ENCODE assay signal across 22 mouse cellular contexts in genomic region chr16:10870969-10871368, GRCm38 (mm10). TPM values are rescaled to one million over a fixed set of nuclear protein-coding genes. Genes with fewer than 3 reads are reported as not detected.
A peak's percentile ranks its signal among the peaks of the same experiment; 100 is the strongest.
DNase-seq lines count a peak whose midpoint lies in the region; ATAC-seq lines count a peak whose summit lies in the region.
"Had no signal": no experiment of that assay in that cellular context is flagged by ENCODE, and none has a peak within 500 bp of the region (broad histone marks: within the 10 kb centered on the region; RNA-seq: fewer than 3 reads in every experiment).

No protein-coding gene starts in this region.

- WGBS in heart, embryonic 10.5 days, result 58% methylated on average over 4 of the region's 4 CpGs
- WGBS in hindbrain, embryonic 10.5 days, result 73% methylated on average over 4 of the region's 4 CpGs
- 68% methylated on average over 4 of the region's 4 CpGs for WGBS in hindbrain, embryonic 14.5 days
- 65% methylated on average over 4 of the region's 4 CpGs for WGBS in midbrain, embryonic 14.5 days
- 81% methylated on average over 4 of the region's 4 CpGs for WGBS in midbrain, embryonic 13.5 days

- H3K36me3 ChIP-seq in heart, embryonic 10.5 days, result no peaks in the 10 kb centered on the region
- no peaks in the 10 kb centered on the region for H3K36me3 ChIP-seq in hindbrain, embryonic 10.5 days
- no peaks in the 10 kb centered on the region for H3K36me3 ChIP-seq in hindbrain, embryonic 14.5 days (replicated peaks; ENCODE audit: control insufficient read depth, insufficient read depth)
- H3K36me3 ChIP-seq in midbrain, embryonic 14.5 days (ENCODE audit: control insufficient read depth, insufficient read depth, low read length), result no peaks in the 10 kb centered on the region
- no peaks in the 10 kb centered on the region for H3K36me3 ChIP-seq in midbrain, embryonic 13.5 days
- H3K36me3 ChIP-seq: embryonic facial prominence, embryonic 12.5 days; limb, embryonic 15.5 days had no signal

- H3K27ac ChIP-seq in heart, embryonic 10.5 days, result peak overlapping the region; percentile 62; the same call in 1 of the 2 replicates
- H3K27ac ChIP-seq in hindbrain, embryonic 10.5 days, result 0 out of 2 replicates have a peak overlapping the region, but pooled peaks have one; percentile 50
- H3K27ac ChIP-seq in hindbrain, embryonic 14.5 days, result no peak overlapping the region
- no peak overlapping the region for H3K27ac ChIP-seq in midbrain, embryonic 14.5 days (replicated peaks; ENCODE audit: low read depth, low read length)
- H3K27ac ChIP-seq in midbrain, embryonic 13.5 days, result no peak overlapping the region
- H3K27ac ChIP-seq: embryonic facial prominence, embryonic 12.5 days; limb, embryonic 15.5 days had no signal

- DNase-seq in heart, embryonic 10.5 days (ENCODE audit: low spot score), result no peak
- no peak for DNase-seq in heart, postnatal 10 days
- no peak for DNase-seq in hindbrain, embryonic 10.5 days (ENCODE audit: low spot score)
- DNase-seq in hindbrain, embryonic 14.5 days (ENCODE audit: low spot score), result no peak
- peak; percentile 52 for DNase-seq in midbrain, embryonic 14.5 days
- DNase-seq: adrenal gland, postnatal 36 days; cerebellum, adult 8-10 months; gastrocnemius, postnatal 36 days; kidney, adult 9 months; kidney, postnatal 36 days; layer of hippocampus, adult 9-11 months; spleen, adult 18-20 months; thymus, adult 18-20 months had no signal

- ATAC-seq in hindbrain, embryonic 14.5 days (ENCODE audit: low FRiP score), result no peak
- ATAC-seq in midbrain, embryonic 14.5 days (ENCODE audit: low FRiP score, low TSS enrichment), result no peak
- ATAC-seq in midbrain, embryonic 13.5 days, result no peak
- ATAC-seq in CD4-positive, CD25-positive, alpha-beta regulatory T cell, adult 4 months, result no peak

- no peak overlapping the region for H3K9ac ChIP-seq in hindbrain, embryonic 14.5 days
- no peak overlapping the region for H3K9ac ChIP-seq in midbrain, embryonic 14.5 days (replicated peaks; ENCODE audit: low read length)
- no peak overlapping the region for H3K9ac ChIP-seq in midbrain, embryonic 13.5 days (replicated peaks)
- H3K9ac ChIP-seq: embryonic facial prominence, embryonic 12.5 days; limb, embryonic 15.5 days had no signal

- H3K4me1 ChIP-seq in heart, embryonic 10.5 days, result peaks cover 41% of the 10 kb centered on the region
- peaks cover 21% of the 10 kb centered on the region for H3K4me1 ChIP-seq in hindbrain, embryonic 10.5 days (replicated peaks)
- no peaks in the 10 kb centered on the region for H3K4me1 ChIP-seq in hindbrain, embryonic 14.5 days (replicated peaks; ENCODE audit: control insufficient read depth, insufficient read depth, low read length)
- no peaks in the 10 kb centered on the region for H3K4me1 ChIP-seq in midbrain, embryonic 14.5 days (ENCODE audit: control insufficient read depth, insufficient read depth, low read length)
- H3K4me1 ChIP-seq in midbrain, embryonic 13.5 days (replicated peaks), result peaks cover 8% of the 10 kb centered on the region

- peaks cover 14% of the 10 kb centered on the region; the same call in 1 of the 2 replicates for H3K27me3 ChIP-seq in heart, embryonic 10.5 days (ENCODE audit: insufficient read depth, poor library complexity, severe bottlenecking)
- H3K27me3 ChIP-seq in hindbrain, embryonic 10.5 days (ENCODE audit: insufficient read depth, poor library complexity, severe bottlenecking), result peaks cover 7% of the 10 kb centered on the region
- no peaks in the 10 kb centered on the region for H3K27me3 ChIP-seq in hindbrain, embryonic 14.5 days (ENCODE audit: control insufficient read depth, insufficient read depth, low read length)
- H3K27me3 ChIP-seq in midbrain, embryonic 14.5 days (ENCODE audit: control insufficient read depth, insufficient read depth, low read length), result no peaks in the 10 kb centered on the region
- no peaks in the 10 kb centered on the region for H3K27me3 ChIP-seq in midbrain, embryonic 13.5 days
- H3K27me3 ChIP-seq: embryonic facial prominence, embryonic 12.5 days; limb, embryonic 15.5 days had no signal

- H3K9me3 ChIP-seq in heart, embryonic 10.5 days, result no peaks in the 10 kb centered on the region
- H3K9me3 ChIP-seq in hindbrain, embryonic 10.5 days, result no peaks in the 10 kb centered on the region
- no peaks in the 10 kb centered on the region for H3K9me3 ChIP-seq in hindbrain, embryonic 14.5 days (ENCODE audit: control insufficient read depth, low read length)
- H3K9me3 ChIP-seq in midbrain, embryonic 14.5 days (ENCODE audit: control insufficient read depth, low read length), result no peaks in the 10 kb centered on the region
- H3K9me3 ChIP-seq in midbrain, embryonic 13.5 days, result no peaks in the 10 kb centered on the region
- H3K9me3 ChIP-seq: embryonic facial prominence, embryonic 12.5 days; limb, embryonic 15.5 days had no signal

- no peak overlapping the region for H3K4me2 ChIP-seq in hindbrain, embryonic 14.5 days (replicated peaks)
- no peak overlapping the region for H3K4me2 ChIP-seq in midbrain, embryonic 14.5 days (ENCODE audit: low read length)
- H3K4me2 ChIP-seq in midbrain, embryonic 13.5 days (replicated peaks), result no peak overlapping the region
- H3K4me2 ChIP-seq: embryonic facial prominence, embryonic 12.5 days; limb, embryonic 15.5 days had no signal

- no peak overlapping the region for H3K4me3 ChIP-seq in heart, embryonic 10.5 days
- no peak overlapping the region for H3K4me3 ChIP-seq in hindbrain, embryonic 10.5 days
- no peak overlapping the region for H3K4me3 ChIP-seq in hindbrain, embryonic 14.5 days (replicated peaks; ENCODE audit: low read length)
- no peak overlapping the region for H3K4me3 ChIP-seq in midbrain, embryonic 14.5 days (replicated peaks; ENCODE audit: low read depth, low read length)
- no peak overlapping the region for H3K4me3 ChIP-seq in midbrain, embryonic 13.5 days (replicated peaks)
- H3K4me3 ChIP-seq: embryonic facial prominence, embryonic 12.5 days; limb, embryonic 15.5 days had no signal

- intact Hi-C loops in heart, postnatal 10 days (cut with DNase I), result no loop called here

RNA-seq across cellular contexts. Expression of gene Rmi2, which starts 36.1 kb away (rescaled TPM):
- polyA plus RNA-seq in heart, embryonic 10.5 days (2016; fragmentation: Nextera tagmentation; extraction: Ambion mirVana), result 3.7 and 4.1 TPM in 2 replicates
- total RNA-seq in heart, postnatal 10 days (2021), result 1 to 10 TPM; 2.0 TPM
- 2.5 and 4.7 TPM in 2 replicates for polyA plus RNA-seq in hindbrain, embryonic 10.5 days (2016; fragmentation: Nextera tagmentation; extraction: Ambion mirVana)
- polyA plus RNA-seq in hindbrain, embryonic 14.5 days (2014; fragmentation: Nextera tagmentation; extraction: Ambion mirVana), result 0.47 and 0.57 TPM in 2 replicates
- 0.46 and 0.55 TPM in 2 replicates for polyA plus RNA-seq in midbrain, embryonic 14.5 days (2014; fragmentation: Nextera tagmentation; extraction: Ambion mirVana)
- 0.68 and 1.0 TPM in 2 replicates for polyA plus RNA-seq in midbrain, embryonic 13.5 days (2015; fragmentation: Nextera tagmentation; extraction: Ambion mirVana)
- polyA plus RNA-seq in CD4-positive, CD25-positive, alpha-beta regulatory T cell, adult 4 months (2017; shearing (Covaris generic)), result 1 to 10 TPM in 1 of 2 experiments, under 1 TPM in 1; 0.67 to 1.6 TPM

RNA-seq across cellular contexts. Expression of gene Gm11172, which starts 58.3 kb away (rescaled TPM):
- polyA plus RNA-seq in heart, embryonic 10.5 days (2016; fragmentation: Nextera tagmentation; extraction: Ambion mirVana), result not detected in 2 replicates
- total RNA-seq in heart, postnatal 10 days (2021), result not detected
- not detected in 2 replicates for polyA plus RNA-seq in hindbrain, embryonic 10.5 days (2016; fragmentation: Nextera tagmentation; extraction: Ambion mirVana)
- not detected in 2 replicates for polyA plus RNA-seq in hindbrain, embryonic 14.5 days (2014; fragmentation: Nextera tagmentation; extraction: Ambion mirVana)
- polyA plus RNA-seq in midbrain, embryonic 14.5 days (2014; fragmentation: Nextera tagmentation; extraction: Ambion mirVana), result not detected in 2 replicates
- not detected in 2 replicates for polyA plus RNA-seq in midbrain, embryonic 13.5 days (2015; fragmentation: Nextera tagmentation; extraction: Ambion mirVana)
- not detected for polyA plus RNA-seq in CD4-positive, CD25-positive, alpha-beta regulatory T cell, adult 4 months (2017; shearing (Covaris generic))
- total RNA-seq: adrenal gland, postnatal 36 days; common myeloid progenitor, adult 5-6 weeks; gastrocnemius, postnatal 36 days had no signal
- polyA plus RNA-seq: C2C12; embryonic facial prominence, embryonic 12.5 days; limb, embryonic 15.5 days; liver, embryonic 16.5 days; neural tube, embryonic 11.5 days; stomach, embryonic 14.5 days had no signal

Comparison
In these comparisons a context has a peak if more than half of its experiments do, and no peak if none do; other contexts are left out.
1. H3K27ac ChIP-seq: peak in heart, embryonic 10.5 days (single experiment) and hindbrain, embryonic 10.5 days (single experiment); none in hindbrain, embryonic 14.5 days (single experiment), midbrain, embryonic 14.5 days (single experiment) and midbrain, embryonic 13.5 days (single experiment).